In genomic region chr16:93816861-93817260, GRCm38 (mm10) we compare ENCODE assay signal across 9 mouse cellular contexts. TPM values are rescaled to one million over a fixed set of nuclear protein-coding genes. Genes with fewer than 3 reads are reported as not detected.
DNase-seq lines count a peak whose midpoint lies in the region; ATAC-seq and TF ChIP-seq lines count a peak whose summit lies in the region.
"Had no signal": no experiment of that assay in that cellular context is flagged by ENCODE, and none has a peak within 500 bp of the region (broad histone marks: within the 10 kb centered on the region; RNA-seq: fewer than 3 reads in every experiment).

No protein-coding gene starts in this region.

- peak overlapping the region; percentile 81 for H3K27ac ChIP-seq in heart, adult 2 months
- H3K27ac ChIP-seq in intestine, embryonic 14.5 days (ENCODE audit: low read depth): peak overlapping the region; percentile 70; the same call in 1 of the 2 replicates
- H3K27ac ChIP-seq in stomach, postnatal 0 days (replicated peaks): peak overlapping the region; percentile 83

- H3K4me1 ChIP-seq in heart, adult 2 months (ENCODE audit: control insufficient read depth, insufficient read depth, low read length): peaks cover 7% of the 10 kb centered on the region
- H3K4me1 ChIP-seq in intestine, embryonic 14.5 days (replicated peaks; ENCODE audit: control insufficient read depth, insufficient read depth, low read length): peaks cover 13% of the 10 kb centered on the region
- H3K4me1 ChIP-seq in stomach, postnatal 0 days (replicated peaks; ENCODE audit: control insufficient read depth, insufficient read depth): 0 out of 2 replicates have a peak, but pooled peaks cover 5% of the 10 kb centered on the region

- TF ChIP-seq POLR2A in heart, adult 2 months (IDR thresholded peaks at IDR 0.05; ENCODE audit: insufficient read depth, low read depth, low read length): no peak

- TF ChIP-seq CTCF in heart, adult 2 months (IDR thresholded peaks at IDR 0.05): peak; percentile 45
- TF ChIP-seq CTCF in stomach, postnatal 0 days (IDR thresholded peaks at IDR 0.05; ENCODE audit: low read depth): no peak

- no peak for TF ChIP-seq EP300 in heart, adult 2 months (IDR thresholded peaks at IDR 0.05; ENCODE audit: insufficient read depth, low read depth, low read length)
- no peak for TF ChIP-seq EP300 in stomach, postnatal 0 days (optimal IDR thresholded peaks at IDR 0.05)

- H3K4me2 ChIP-seq in intestine, embryonic 14.5 days (ENCODE audit: low read length): no peak overlapping the region
- no peak overlapping the region for H3K4me2 ChIP-seq in stomach, postnatal 0 days (replicated peaks; ENCODE audit: low read depth)

- peak overlapping the region; percentile 35 for H3K4me3 ChIP-seq in heart, adult 2 months
- H3K4me3 ChIP-seq in intestine, embryonic 14.5 days (ENCODE audit: low read depth, low read length): no peak overlapping the region
- H3K4me3 ChIP-seq in stomach, postnatal 0 days (ENCODE audit: low read depth, low read length): no peak overlapping the region

- no peaks in the 10 kb centered on the region for H3K36me3 ChIP-seq in heart, adult 2 months (ENCODE audit: control insufficient read depth, insufficient read depth, low read length)
- no peaks in the 10 kb centered on the region for H3K36me3 ChIP-seq in intestine, embryonic 14.5 days (ENCODE audit: control insufficient read depth, insufficient read depth, low read length)
- no peaks in the 10 kb centered on the region for H3K36me3 ChIP-seq in stomach, postnatal 0 days (ENCODE audit: control insufficient read depth, insufficient read depth, low read length)

- H3K79me2 ChIP-seq in heart, adult 2 months (replicated peaks; ENCODE audit: control insufficient read depth, insufficient read depth, low read length): no peaks in the 10 kb centered on the region

- H3K9me3 ChIP-seq in intestine, embryonic 14.5 days (ENCODE audit: control insufficient read depth, low read length): peaks cover 1% of the 10 kb centered on the region; the same call in 1 of the 2 replicates
- no peaks in the 10 kb centered on the region for H3K9me3 ChIP-seq in stomach, postnatal 0 days (ENCODE audit: control insufficient read depth, low read length)

- DNase-seq in heart, adult 2 months: no peak
- no peak for DNase-seq in heart, postnatal 25 days (ENCODE audit: low spot score)
- peak; percentile 33 for DNase-seq in thymus, postnatal 14 days
- DNase-seq in thymus, postnatal 0 days (ENCODE audit: low spot score): no peak
- DNase-seq in intestine, embryonic 14.5 days (ENCODE audit: low spot score): no peak
- DNase-seq in stomach, postnatal 0 days (ENCODE audit: low spot score): no peak
- no peak for DNase-seq in frontal cortex, postnatal 10 days (ENCODE audit: low spot score in 2 of 2)
- DNase-seq in gastrocnemius, postnatal 25 days: no peak
- DNase-seq: cerebellum, adult 9-10 months had no signal

- intact Hi-C loops in heart, adult 2 months (cut with DNase I): loop anchor here (2.0 kb wide), 1 partner anchor 14 kb away; no protein-coding TSS in a partner anchor
- intact Hi-C loops in heart, postnatal 25 days (cut with DNase I): loop anchor here (2.0 kb wide), 1 partner anchor 14 kb away; no protein-coding TSS in a partner anchor

- no peaks in the 10 kb centered on the region for H3K27me3 ChIP-seq in heart, adult 2 months (ENCODE audit: control insufficient read depth, insufficient read depth, low read length)
- no peaks in the 10 kb centered on the region for H3K27me3 ChIP-seq in intestine, embryonic 14.5 days (replicated peaks; ENCODE audit: control insufficient read depth, insufficient read depth, low read length)
- no peaks in the 10 kb centered on the region for H3K27me3 ChIP-seq in stomach, postnatal 0 days (ENCODE audit: control insufficient read depth, insufficient read depth, low read length)

- H3K9ac ChIP-seq in heart, adult 2 months (ENCODE audit: low read depth, low read length): no peak overlapping the region
- H3K9ac ChIP-seq in intestine, embryonic 14.5 days (ENCODE audit: low read length): no peak overlapping the region
- no peak overlapping the region for H3K9ac ChIP-seq in stomach, postnatal 0 days (ENCODE audit: low read length)

- 20% methylated on average over 7 of the region's 7 CpGs for WGBS in heart, adult 2 months
- 60% methylated on average over 7 of the region's 7 CpGs for WGBS in intestine, embryonic 14.5 days
- 71% methylated on average over 7 of the region's 7 CpGs for WGBS in stomach, postnatal 0 days

- no peak for ATAC-seq in intestine, embryonic 14.5 days (replicated peaks; ENCODE audit: low FRiP score, low TSS enrichment, low read depth)
- ATAC-seq in stomach, postnatal 0 days (ENCODE audit: low FRiP score, low TSS enrichment): peak; percentile 19; the same call in 1 of the 2 replicates

RNA-seq across cellular contexts. Expression of gene Morc3, which starts 15.1 kb away (rescaled TPM):
- total RNA-seq in heart, adult 2 months (2021): 10 to 100 TPM; 15.3 to 17.3 TPM
- polyA plus RNA-seq in heart, adult 2 months (2012; rRNA removed): 4.8 and 11.7 TPM in 2 replicates
- total RNA-seq in heart, postnatal 25 days (2021): 10 to 100 TPM; 16.9 to 21.0 TPM
- polyA plus RNA-seq in thymus, postnatal 0 days (2015; fragmentation: Nextera tagmentation; extraction: Ambion mirVana): 37.9 and 39.9 TPM in 2 replicates
- polyA plus RNA-seq in intestine, embryonic 14.5 days (2014; fragmentation: Nextera tagmentation; extraction: Ambion mirVana): 36.8 and 37.3 TPM in 2 replicates
- 12.4 and 17.9 TPM in 2 replicates for polyA plus RNA-seq in stomach, postnatal 0 days (2015; fragmentation: Nextera tagmentation; extraction: Ambion mirVana)
- 10 to 100 TPM; 11.4 to 13.9 TPM for total RNA-seq in gastrocnemius, postnatal 25 days (2021)
